Mouse (Mus musculus) B cell, adult 62 days (primary cell): ENCODE results near the gene Miga2. TPM values are rescaled to one million over a fixed set of nuclear protein-coding genes. Genes with fewer than 3 reads are reported as not detected.

Experiments used
- total RNA-seq: library from RNA; stranded (reverse); gene quantifications from 4 replicates; pipeline ENCODE4 v1.2.4, GENCODE M21; 2023

Miga2 gene
- total RNA-seq: 17.2 to 23.8 TPM (median 18.8 TPM) in 4 replicates

GRCm38 (mm10) chr2:30363773-30364650 is at the start of gene Miga2:
Miga2 (plus strand) TSS chr2:30364233.

GRCm38 (mm10) chr2:30358533-30359531 is 5.2 kb upstream of the Miga2 start, which contains the start of gene Sh3glb2:
Sh3glb2 (minus strand) TSS chr2:30359337.

GRCm38 (mm10) chr2:30392114-30392576 is 28.1 kb downstream of the Miga2 start, which contains the start of gene Dolpp1:
Dolpp1 (plus strand) TSS chr2:30392254.

GRCm38 (mm10) chr2:30415157-30415935 is 51.3 kb downstream of the Miga2 start, which contains the start of gene Crat:
Crat (minus strand) TSS chr2:30415813.

GRCm38 (mm10) chr2:30415936-30416648 is 52.1 kb downstream of the Miga2 start, which contains the start of gene Ptpa:
Ptpa (plus strand) TSS chr2:30416039.

Other genes with a start within 250 kb of the Miga2 start
- 70.4 to 76.3 TPM (median 73.3 TPM) in 4 replicates for gene Zer1, start 239.6 kb upstream of the Miga2 start, total RNA-seq
- 31.5 to 43.7 TPM (median 37.2 TPM) in 4 replicates for gene Tbc1d13, start 230.5 kb upstream of the Miga2 start, total RNA-seq
- gene Endog, start 192.7 kb upstream of the Miga2 start, total RNA-seq: 9.1 to 10.6 TPM (median 9.8 TPM) in 4 replicates
- gene Spout1, start 185.8 kb upstream of the Miga2 start, total RNA-seq: 21.7 to 24.0 TPM (median 22.9 TPM) in 4 replicates
- 3.4 to 7.6 TPM (median 6.2 TPM) in 4 replicates for gene Kyat1, start 158.4 kb upstream of the Miga2 start, total RNA-seq
- 26.3 to 31.2 TPM (median 29.3 TPM) in 4 replicates for gene Lrrc8a, start 126.5 kb upstream of the Miga2 start, total RNA-seq
- gene Gm28035, start 123.7 kb upstream of the Miga2 start, total RNA-seq: 2.3 to 4.4 TPM (median 4.1 TPM) in 4 replicates
- gene Phyhd1, start 98.0 kb upstream of the Miga2 start, total RNA-seq: 6.1 to 8.7 TPM (median 7.0 TPM) in 4 replicates
- gene Gm28038, start 83.2 kb upstream of the Miga2 start, total RNA-seq: 5.4 TPM in 1 of 4 replicates, not detected in the others
- gene Dolk, start 77.9 kb upstream of the Miga2 start, total RNA-seq: 8.9 to 11.2 TPM (median 10.7 TPM) in 4 replicates
- gene Nup188, start 77.8 kb upstream of the Miga2 start, total RNA-seq: 42.9 to 59.6 TPM (median 52.2 TPM) in 4 replicates
- gene Sh3glb2, start 4.9 kb upstream of the Miga2 start, total RNA-seq: 54.4 to 80.8 TPM (median 65.5 TPM) in 4 replicates
- gene Dolpp1, start 28.0 kb downstream of the Miga2 start, total RNA-seq: 20.2 to 24.7 TPM (median 22.6 TPM) in 4 replicates
- gene Crat, start 51.6 kb downstream of the Miga2 start, total RNA-seq: 22.6 to 29.0 TPM (median 24.8 TPM) in 4 replicates
- 125 to 142 TPM (median 136 TPM) in 4 replicates for gene Ptpa, start 51.8 kb downstream of the Miga2 start, total RNA-seq
- 3.1 to 4.2 TPM (median 3.7 TPM) in 4 replicates for gene Ier5l, start 110.0 kb downstream of the Miga2 start, total RNA-seq
- gene Cstad, start 230.8 kb downstream of the Miga2 start, total RNA-seq: 7.1 to 10.8 TPM (median 8.6 TPM) in 4 replicates